Mouse (Mus musculus): ENCODE measurements around the gene Kcnk4.
"Not testable (repeated sequence)": the region's sequence is repeated elsewhere in the genome, so short reads cannot be mapped to it uniquely, and the experiment has no call there.

Gene Kcnk4

DNA sequence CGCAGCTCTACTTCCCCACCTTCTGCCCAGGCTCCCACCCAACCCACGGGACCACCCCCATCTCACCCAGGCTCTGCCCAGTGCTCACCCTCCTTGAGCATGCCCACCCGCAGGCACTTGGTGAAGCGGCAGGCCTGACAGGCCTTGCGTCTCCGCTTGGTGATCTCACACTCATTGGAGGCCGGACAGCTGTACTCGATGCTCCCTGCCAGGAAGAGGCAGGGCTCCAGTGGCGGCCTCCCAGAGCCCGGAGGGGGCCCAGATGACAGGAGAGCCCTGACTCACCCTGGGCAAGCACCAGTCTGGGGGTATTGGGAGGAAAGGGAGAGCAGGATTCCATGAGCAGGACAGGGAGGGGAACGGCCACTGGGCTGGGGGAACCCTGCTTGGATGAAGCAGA lies 20.3 kb downstream of the Kcnk4 start:
- peak; percentile 3 for DNase-seq

DNA sequence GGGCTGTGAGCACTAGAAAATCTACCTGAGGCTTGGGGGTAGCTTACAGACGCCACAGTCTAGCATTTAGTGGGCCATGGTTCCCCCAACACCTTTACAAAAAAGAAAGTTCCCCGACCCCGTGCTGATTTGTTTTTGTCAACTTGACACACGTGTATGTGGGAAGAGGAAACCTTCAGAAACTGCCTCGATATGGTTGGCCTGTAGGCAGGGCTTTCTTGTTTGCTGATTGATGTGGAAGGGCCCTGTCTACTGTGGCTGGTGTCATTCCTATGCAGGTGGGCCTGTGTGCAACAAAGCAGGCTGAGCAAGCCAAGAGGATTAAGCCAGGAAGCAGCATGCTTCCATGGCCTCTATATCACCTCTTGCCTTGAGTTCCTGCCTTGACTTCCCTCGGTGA lies 21.3 kb downstream of the Kcnk4 start:
- peak; percentile 2 for DNase-seq

DNA sequence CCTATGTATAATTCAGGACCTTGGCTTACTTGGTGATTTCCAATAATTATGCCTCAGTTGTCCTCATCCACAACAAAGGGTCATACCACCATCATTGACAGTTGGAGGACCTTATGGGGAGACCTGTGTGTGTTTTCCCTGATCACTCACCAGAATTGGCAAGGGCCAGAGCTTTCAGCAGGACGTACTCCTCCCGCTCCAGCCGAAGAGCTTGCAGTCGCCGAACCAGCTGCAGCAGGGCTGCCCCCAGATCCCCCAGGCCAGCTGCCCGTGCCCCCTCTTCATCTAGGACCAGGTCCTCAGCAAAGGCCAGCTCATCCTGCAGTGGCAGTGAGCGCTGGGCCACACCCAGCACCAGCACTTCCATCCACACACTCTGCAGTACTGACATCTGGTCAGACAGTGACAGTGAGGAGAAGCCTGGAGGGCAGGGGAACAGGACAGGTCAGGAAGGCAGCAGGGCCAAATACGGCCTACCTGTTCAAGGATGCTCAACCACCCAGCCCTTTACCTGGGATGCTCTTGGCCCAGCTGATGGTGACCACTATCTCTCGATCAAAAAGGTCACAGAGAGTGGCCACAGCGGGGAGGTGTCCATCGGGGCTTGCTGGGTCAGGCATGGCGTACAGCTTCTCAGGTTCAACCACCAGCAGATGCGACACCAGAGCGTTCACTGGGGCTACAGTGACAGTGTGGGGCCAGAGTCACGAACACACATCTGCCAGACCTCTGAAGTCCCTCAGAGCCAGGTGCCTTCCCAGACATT lies 21.9 kb downstream of the Kcnk4 start:
- peak; percentile 2 for DNase-seq

GRCm38 (mm10) chr19:6911101-6912074 lies 22.9 kb downstream of the Kcnk4 start:
- no peak for DNase-seq

DNA sequence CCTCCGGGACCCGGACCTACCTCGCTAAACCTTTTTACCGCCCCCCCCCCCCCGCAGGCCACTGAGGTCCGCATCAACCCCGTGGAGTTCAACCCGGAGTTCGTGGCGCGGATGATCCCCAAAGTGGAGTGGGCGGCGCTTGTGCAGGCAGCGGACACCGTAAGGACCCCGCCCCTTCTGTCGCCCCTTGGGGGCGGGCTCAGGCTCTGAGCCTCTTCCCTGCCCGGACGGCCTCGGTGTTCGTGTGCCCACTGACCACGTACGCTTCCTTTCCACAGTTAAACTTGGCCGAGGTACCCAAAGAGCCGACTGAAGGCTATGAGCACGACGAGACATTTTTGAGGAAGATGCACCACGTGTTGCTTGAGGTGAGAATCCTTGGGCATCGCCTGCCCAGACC lies 24.0 kb downstream of the Kcnk4 start:
- DNase-seq, result not testable (repeated sequence)

- peak; percentile 91 for DNase-seq
These were observed 24.6 kb downstream of the Kcnk4 start, which contains the start of the genes Trmt112 and Prdx5 for GRCm38 (mm10) chr19:6909507-6910289. Gene Trmt112 (plus strand): TSS chr19:6909698. Gene Prdx5 (minus strand): TSS chr19:6910106.

- DNase-seq, result no peak
These were observed 25.3 kb downstream of the Kcnk4 start for GRCm38 (mm10) chr19:6909021-6909420.

GRCm38 (mm10) chr19:6907811-6908540 lies 26.3 kb downstream of the Kcnk4 start:
- no peak for DNase-seq

- DNase-seq, result no peak
These were observed 27.2 kb downstream of the Kcnk4 start for GRCm38 (mm10) chr19:6907094-6907493.

GRCm38 (mm10) chr19:6906199-6906598 lies 28.1 kb downstream of the Kcnk4 start:
- no peak for DNase-seq

- DNase-seq, result no peak
These were observed 28.7 kb downstream of the Kcnk4 start for GRCm38 (mm10) chr19:6905498-6906159.

DNA sequence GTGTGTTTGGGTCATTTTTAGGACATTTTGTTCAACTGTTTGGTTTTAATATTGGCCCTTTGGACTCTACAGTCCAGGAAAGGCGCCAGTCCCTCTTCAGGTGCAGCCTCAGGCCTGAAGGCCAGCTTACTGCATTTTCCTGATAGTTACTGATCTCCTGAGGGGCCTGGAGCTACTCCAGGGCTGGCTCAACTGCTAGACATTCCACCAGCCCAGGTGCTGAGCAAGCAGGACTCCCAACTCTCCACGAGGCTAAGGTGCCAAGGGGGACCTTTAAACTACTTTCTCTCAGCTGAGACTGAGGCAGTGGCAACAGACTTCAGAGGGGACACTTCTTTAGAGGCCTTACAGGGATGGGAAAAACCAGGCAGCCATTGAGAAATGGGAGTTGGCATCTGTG lies 29.5 kb downstream of the Kcnk4 start:
- DNase-seq, result no peak

DNA sequence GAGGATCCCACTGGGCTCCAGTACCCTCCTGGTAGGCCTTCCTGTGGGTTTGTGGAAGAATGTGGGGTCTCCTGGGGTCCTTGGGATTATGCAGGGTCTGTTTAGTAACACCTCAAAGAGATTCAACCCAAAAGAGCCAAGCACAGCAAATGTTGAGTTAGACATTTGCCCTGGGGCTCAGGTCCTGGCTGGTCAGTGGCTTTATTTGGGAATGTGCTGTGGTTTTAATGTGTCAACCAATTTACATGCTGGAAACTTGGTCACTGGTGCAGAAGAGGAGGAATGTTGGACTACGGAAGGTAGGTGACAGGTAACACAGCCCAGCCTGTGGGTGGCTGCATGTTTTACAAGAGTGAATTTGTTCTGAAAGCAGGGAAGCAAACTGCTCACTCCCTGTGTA lies 31.3 kb downstream of the Kcnk4 start:
- DNase-seq, result no peak

DNA sequence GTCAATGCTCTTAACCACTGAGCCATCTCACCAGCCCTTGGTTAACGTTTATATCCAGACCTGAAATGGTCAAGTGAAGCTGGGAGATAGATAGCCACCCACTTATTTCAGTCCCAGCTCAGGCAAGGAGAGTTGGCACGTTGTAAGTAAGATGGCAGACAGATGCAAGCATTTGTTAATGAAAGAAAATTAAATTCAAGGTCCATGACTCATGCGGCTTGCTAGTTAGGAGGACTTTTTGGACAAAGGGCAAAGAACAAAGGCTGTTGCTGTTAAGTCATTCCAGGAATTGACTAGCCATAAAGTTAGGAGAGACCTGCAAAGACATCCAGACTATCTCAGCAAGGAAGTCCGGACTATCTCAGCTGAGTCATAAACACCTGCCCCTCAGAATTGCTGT lies 34.7 kb downstream of the Kcnk4 start:
- DNase-seq, result no peak

GRCm38 (mm10) chr19:6895608-6896305 lies 38.6 kb downstream of the Kcnk4 start:
- DNase-seq, result not testable (repeated sequence)

DNA sequence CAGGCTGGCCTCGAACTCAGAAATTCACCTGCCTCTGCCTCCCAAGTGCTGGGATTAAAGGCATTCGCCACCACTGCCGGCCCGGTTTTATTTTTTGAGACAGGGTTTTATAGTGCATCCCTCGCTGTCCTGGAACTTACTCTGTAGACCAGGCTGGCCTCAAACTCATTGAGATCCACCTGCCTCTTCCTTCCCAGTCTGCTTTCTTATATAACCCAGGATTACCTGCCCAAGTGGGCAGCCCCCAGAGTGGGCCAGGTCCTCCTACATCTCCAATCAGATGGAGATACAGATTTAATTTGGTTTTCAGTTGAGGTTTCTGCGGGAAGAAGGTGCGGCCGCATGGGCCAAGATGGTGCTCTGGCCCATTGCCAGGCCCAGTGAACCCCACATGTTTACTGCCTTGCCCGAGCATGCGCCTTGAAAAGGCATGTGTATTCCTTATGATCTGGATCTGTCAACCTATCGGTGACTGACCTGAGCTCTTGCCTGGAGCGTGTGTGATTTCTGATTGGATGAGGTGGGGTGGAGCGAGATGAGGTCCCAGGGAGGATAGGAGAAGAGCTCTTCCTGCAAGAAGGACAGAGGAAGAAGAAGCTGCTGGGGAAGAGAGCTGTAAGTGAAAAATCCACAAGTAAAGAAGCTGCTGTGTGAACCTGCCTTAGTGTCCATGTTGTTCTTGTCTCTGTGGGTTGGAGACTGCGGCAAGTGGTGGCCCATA lies 40.4 kb downstream of the Kcnk4 start:
- no peak for DNase-seq

DNA sequence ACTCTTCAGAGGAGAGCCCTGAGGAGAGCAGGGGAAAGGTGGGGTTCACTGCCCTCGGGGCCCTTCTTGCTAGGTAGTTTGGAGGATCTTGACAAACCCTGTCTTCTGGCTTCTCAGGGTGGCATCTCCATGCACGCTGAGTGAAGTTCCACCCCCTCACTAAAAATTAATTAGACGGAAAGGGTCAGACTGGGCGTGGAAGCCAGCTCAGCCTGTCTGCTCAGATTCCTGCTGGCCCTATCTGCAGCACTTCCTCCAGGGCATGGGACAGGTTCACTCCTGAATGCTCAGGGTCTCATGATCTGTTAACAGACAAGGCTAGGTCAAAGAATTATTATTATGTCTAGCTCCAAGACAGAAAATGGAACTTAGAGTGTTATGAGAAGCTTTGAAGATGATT lies 41.8 kb downstream of the Kcnk4 start:
- no peak for DNase-seq

- DNase-seq, result no peak
These were observed 56.4 kb downstream of the Kcnk4 start for GRCm38 (mm10) chr19:6877965-6878364.

GRCm38 (mm10) chr19:6876799-6877198 lies 57.5 kb downstream of the Kcnk4 start:
- no peak for DNase-seq

DNA sequence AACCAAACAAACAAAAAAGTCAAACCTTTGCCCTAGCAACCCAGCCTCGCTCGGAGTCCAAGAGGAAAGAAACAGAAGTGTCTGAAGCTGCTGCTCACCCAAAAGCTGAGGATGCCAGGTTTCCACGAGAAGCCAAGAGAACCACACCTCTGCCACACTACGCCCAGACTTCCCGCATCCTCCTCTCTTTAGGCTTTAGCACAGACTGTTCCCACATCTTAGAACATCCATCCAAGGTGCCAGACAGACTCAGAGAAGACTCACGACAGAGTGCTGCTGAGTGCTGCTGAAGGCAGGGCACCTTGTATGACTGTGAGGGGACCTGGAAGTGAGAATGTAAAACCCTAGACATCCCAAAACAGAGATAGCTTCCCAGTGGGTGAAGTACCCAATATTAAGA lies 58.5 kb downstream of the Kcnk4 start:
- DNase-seq, result no peak
